Mouse (Mus musculus) heart, postnatal 36 days (tissue): ENCODE results near the gene Prm2. TPM values are rescaled to one million over a fixed set of nuclear protein-coding genes. Genes with fewer than 3 reads are reported as not detected.

Source experiments
- total RNA-seq, 2 experiments: library from RNA; stranded (reverse); gene quantifications; 2 replicates each; pipeline ENCODE4 v1.2.3; 2021

The Prm2 gene
- total RNA-seq, 2 experiments from 2014 or later: not detected

Other genes with a start within 250 kb of the Prm2 start
- gene Socs1, start 10.6 kb downstream of the Prm2 start, total RNA-seq: under 1 TPM; 0.33 to 0.49 TPM
- gene Tnp2, start 7.5 kb downstream of the Prm2 start, total RNA-seq: not detected
- not detected for gene Prm3, start 5.2 kb downstream of the Prm2 start, total RNA-seq
- not detected for gene Prm1, start 9.7 kb upstream of the Prm2 start, total RNA-seq
- gene Gm11172, start 16.8 kb upstream of the Prm2 start, total RNA-seq: not detected
- under 1 TPM; 0.41 to 0.61 TPM for gene Rmi2, start 38.9 kb upstream of the Prm2 start, total RNA-seq